8 mouse cellular contexts compared by ENCODE assay signal in genomic region chr14:25610396-25611158, GRCm38 (mm10).
DNase-seq lines count a peak whose midpoint lies in the region; ATAC-seq and TF ChIP-seq lines count a peak whose summit lies in the region.

No protein-coding gene starts in this region.

- H3K9me3 ChIP-seq in forebrain, embryonic 13.5 days (replicated peaks), result no peaks in the 10 kb centered on the region
- no peaks in the 10 kb centered on the region for H3K9me3 ChIP-seq in midbrain, embryonic 16.5 days (replicated peaks; ENCODE audit: control insufficient read depth, low read length, poor library complexity, severe bottlenecking)

- WGBS in forebrain, embryonic 13.5 days, result 63% methylated on average over 14 of the region's 14 CpGs
- WGBS in kidney, adult 2 months, result 43% methylated on average over 14 of the region's 14 CpGs
- 38% methylated on average over 14 of the region's 14 CpGs for WGBS in midbrain, embryonic 16.5 days

- H3K4me3 ChIP-seq in forebrain, embryonic 13.5 days, result peak overlapping the region; percentile 25
- no peak overlapping the region for H3K4me3 ChIP-seq in kidney, adult 2 months (ENCODE audit: insufficient read depth, low read depth, low read length)
- H3K4me3 ChIP-seq in midbrain, embryonic 16.5 days (ENCODE audit: low read depth, low read length), result peak overlapping the region; percentile 84

- no peak for TF ChIP-seq CTCF in kidney, adult 2 months (conservative IDR thresholded peaks at IDR 0.05; ENCODE audit: insufficient read depth, insufficient read length, low read depth, low read length)

- peak; percentile 44 for DNase-seq in kidney, adult 11 months
- DNase-seq in kidney, adult 18-20 months, result no peak
- DNase-seq in kidney, adult 2 months, result peak; percentile 72
- no peak for DNase-seq in spleen, adult 18-20 months
- DNase-seq in embryo, embryonic 11 days, result no peak

- H3K4me2 ChIP-seq in forebrain, embryonic 13.5 days, result peak overlapping the region; percentile 57
- peak overlapping the region; percentile 98 for H3K4me2 ChIP-seq in midbrain, embryonic 16.5 days (ENCODE audit: low read length)

- H3K36me3 ChIP-seq in forebrain, embryonic 13.5 days (ENCODE audit: poor library complexity, severe bottlenecking), result peaks cover 28% of the 10 kb centered on the region
- H3K36me3 ChIP-seq in kidney, adult 2 months (ENCODE audit: control insufficient read depth, insufficient read depth, low read length), result no peaks in the 10 kb centered on the region
- H3K36me3 ChIP-seq in midbrain, embryonic 16.5 days (ENCODE audit: control insufficient read depth, insufficient read depth, low read length), result no peaks in the 10 kb centered on the region

- H3K4me1 ChIP-seq in forebrain, embryonic 13.5 days, result peaks cover 90% of the 10 kb centered on the region
- peaks cover 39% of the 10 kb centered on the region for H3K4me1 ChIP-seq in kidney, adult 2 months (ENCODE audit: control insufficient read depth, insufficient read depth, low read length)
- peaks cover 77% of the 10 kb centered on the region for H3K4me1 ChIP-seq in midbrain, embryonic 16.5 days (ENCODE audit: control insufficient read depth, insufficient read depth, low read length)

- TF ChIP-seq POLR2A in kidney, adult 2 months (IDR thresholded peaks at IDR 0.05; ENCODE audit: low read depth, low read length), result no peak

- no peak for ATAC-seq in forebrain, embryonic 13.5 days
- ATAC-seq in midbrain, embryonic 16.5 days, result no peak
- ATAC-seq in granulocyte monocyte progenitor cell, adult 5-6 weeks (replicated peaks; ENCODE audit: poor library complexity, severe bottlenecking), result no peak

- H3K9ac ChIP-seq in forebrain, embryonic 13.5 days, result peak overlapping the region; percentile 62
- H3K9ac ChIP-seq in midbrain, embryonic 16.5 days (ENCODE audit: low read depth, low read length), result peak overlapping the region; percentile 71

- no peaks in the 10 kb centered on the region for H3K27me3 ChIP-seq in forebrain, embryonic 13.5 days
- H3K27me3 ChIP-seq in kidney, adult 2 months (replicated peaks; ENCODE audit: control insufficient read depth, insufficient read depth, low read length), result no peaks in the 10 kb centered on the region
- H3K27me3 ChIP-seq in midbrain, embryonic 16.5 days (ENCODE audit: control insufficient read depth, insufficient read depth, low read depth, low read length), result no peaks in the 10 kb centered on the region

- H3K27ac ChIP-seq in forebrain, embryonic 13.5 days, result peak overlapping the region; percentile 61
- H3K27ac ChIP-seq in kidney, adult 2 months (ENCODE audit: insufficient read depth, low read depth, low read length), result no peak overlapping the region
- H3K27ac ChIP-seq in midbrain, embryonic 16.5 days (ENCODE audit: low read length), result peak overlapping the region; percentile 43

Comparison
In these comparisons a context has a peak if more than half of its experiments do, and no peak if none do; other contexts are left out.
1. DNase-seq: peak in kidney, adult 11 months (single experiment) and kidney, adult 2 months (single experiment); none in kidney, adult 18-20 months (single experiment), spleen, adult 18-20 months (0 of 2) and embryo, embryonic 11 days (single experiment).